Mouse (Mus musculus) lung, postnatal 14 days (tissue): ENCODE results near the gene Gm5741.
"Not testable (repeated sequence)": the region's sequence is repeated elsewhere in the genome, so short reads cannot be mapped to it uniquely, and the experiment has no call there.

Source experiments
- DNase-seq: peaks from one replicate; pipeline ENCODE4 v3.0.0; 2021

The Gm5741 gene

GRCm38 (mm10) chr8:85067982-85068381 lies at the start of gene Gm5741:
Gm5741 (minus strand) TSS chr8:85067982.
- DNase-seq: no peak

GRCm38 (mm10) chr8:85116984-85117383 lies 49.2 kb upstream of the Gm5741 start:
- no peak for DNase-seq

- no peak for DNase-seq
Measured at GRCm38 (mm10) chr8:85115501-85115900, 47.7 kb upstream of the Gm5741 start.

GRCm38 (mm10) chr8:85113241-85113640 lies 45.5 kb upstream of the Gm5741 start:
- DNase-seq: no peak

- no peak for DNase-seq
Measured at GRCm38 (mm10) chr8:85100076-85100665, 32.4 kb upstream of the Gm5741 start.

- DNase-seq: no peak
Measured at GRCm38 (mm10) chr8:85096850-85097249, 29.1 kb upstream of the Gm5741 start.

GRCm38 (mm10) chr8:85096196-85096595 lies 28.4 kb upstream of the Gm5741 start:
- no peak for DNase-seq

- DNase-seq: no peak
Measured at GRCm38 (mm10) chr8:85095566-85095965, 27.8 kb upstream of the Gm5741 start.

GRCm38 (mm10) chr8:85095051-85095450 lies 27.3 kb upstream of the Gm5741 start:
- no peak for DNase-seq

- DNase-seq: no peak
Measured at GRCm38 (mm10) chr8:85091526-85092090, 23.8 kb upstream of the Gm5741 start.

GRCm38 (mm10) chr8:85090856-85091255 lies 23.1 kb upstream of the Gm5741 start:
- no peak for DNase-seq

- no peak for DNase-seq
Measured at GRCm38 (mm10) chr8:85088771-85089170, 21.0 kb upstream of the Gm5741 start.

GRCm38 (mm10) chr8:85086238-85086637 lies 18.5 kb upstream of the Gm5741 start:
- DNase-seq: peak; percentile 17

- DNase-seq: no peak
Measured at GRCm38 (mm10) chr8:85084633-85085032, 16.9 kb upstream of the Gm5741 start.

GRCm38 (mm10) chr8:85083108-85083813 lies 15.5 kb upstream of the Gm5741 start, which contains the start of gene Man2b1:
Man2b1 (plus strand) TSS chr8:85083270.
- peak; percentile 91 for DNase-seq

- DNase-seq: not testable (repeated sequence)
Measured at GRCm38 (mm10) chr8:85082169-85082568, 14.4 kb upstream of the Gm5741 start.

- peak; percentile 44 for DNase-seq
Measured at GRCm38 (mm10) chr8:85081216-85081555, 13.4 kb upstream of the Gm5741 start, which contains the start of gene Wdr83. Wdr83 (minus strand) TSS chr8:85081306.

GRCm38 (mm10) chr8:85080532-85081215 lies 12.9 kb upstream of the Gm5741 start, which contains the start of gene Wdr83os:
Wdr83os (plus strand) TSS chr8:85080740.
- DNase-seq: peak; percentile 61

GRCm38 (mm10) chr8:85080214-85080531 lies 12.4 kb upstream of the Gm5741 start:
- no peak for DNase-seq

- peak; percentile 84 for DNase-seq
Measured at GRCm38 (mm10) chr8:85076993-85077392, 9.2 kb upstream of the Gm5741 start.

GRCm38 (mm10) chr8:85076001-85076400 lies 8.2 kb upstream of the Gm5741 start:
- peak; percentile 66 for DNase-seq

- no peak for DNase-seq
Measured at GRCm38 (mm10) chr8:85074617-85075016, 6.8 kb upstream of the Gm5741 start.

- no peak for DNase-seq
Measured at GRCm38 (mm10) chr8:85074167-85074566, 6.4 kb upstream of the Gm5741 start.
